Mouse (Mus musculus) urinary bladder, postnatal 36 days (tissue): Measurements from ENCODE around the gene Tgm3.

Experiments
- DNase-seq, 2 experiments: peaks; one replicate each; pipeline ENCODE4 v3.0.0; 2022; ENCODE audit warnings: low spot score in 2 of 2, mixed read lengths in 1 of 2

Tgm3 gene

DNA sequence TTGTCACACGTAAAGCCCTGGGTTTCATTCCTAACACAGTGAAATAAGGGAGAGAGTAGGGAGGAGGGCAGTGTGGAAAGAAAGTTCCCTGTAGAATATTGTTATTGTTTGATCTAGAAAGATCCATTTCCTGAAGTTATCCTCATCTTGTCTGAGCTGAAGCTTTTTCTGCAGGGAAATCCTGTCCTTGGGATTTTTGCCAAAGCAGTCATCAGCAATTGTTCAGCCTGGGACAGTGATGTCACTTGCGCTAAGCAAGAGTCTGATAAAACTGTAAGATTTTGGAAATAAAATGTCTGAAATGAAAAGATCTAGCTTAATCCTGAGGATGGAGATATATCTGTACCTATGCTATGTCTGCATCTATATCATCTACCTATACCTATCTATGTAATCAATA, 58.2 kb downstream of the Tgm3 start:
- no peak for DNase-seq
